Mouse (Mus musculus) spleen, adult 2 months (tissue): ENCODE measurements around the gene Oard1. TPM values are rescaled to one million over a fixed set of nuclear protein-coding genes. Genes with fewer than 3 reads are reported as not detected.
A peak's percentile ranks its signal among the peaks of the same experiment; 100 is the strongest.

Source experiments
- DNase-seq, 2 experiments: peaks; one replicate each; pipeline versions ENCODE4 v3.0.0 to v3.0.0-alpha.2; 2012 to 2021; ENCODE audit warnings: low spot score in 2 of 2, low read depth in 1 of 2
- H3K27ac ChIP-seq: fragments of 200-500 bp; 2 replicates; pipeline ENCODE4 v1.5.1; 2012; ENCODE audit warnings: low read length, inconsistent platforms; ENCODE audit not compliant: insufficient read depth
- H3K27me3 ChIP-seq: fragments of 200-500 bp; 2 replicates; pipeline ENCODE4 v1.6.1; 2012; ENCODE audit warnings: mild to moderate bottlenecking, moderate library complexity, low read length, inconsistent platforms; ENCODE audit not compliant: control insufficient read depth, insufficient read depth
- H3K36me3 ChIP-seq: fragments of 200-500 bp; 2 replicates; pipeline ENCODE4 v1.6.1; 2012; ENCODE audit warnings: mild to moderate bottlenecking, low read length, inconsistent platforms; ENCODE audit not compliant: control insufficient read depth, insufficient read depth
- H3K4me1 ChIP-seq: fragments of 200-500 bp; 2 replicates; pipeline ENCODE4 v1.6.1; 2011; ENCODE audit warnings: inconsistent platforms; ENCODE audit not compliant: control insufficient read depth, insufficient read depth, insufficient read length
- H3K4me3 ChIP-seq: fragments of 200-500 bp; 2 replicates; pipeline ENCODE4 v1.5.1; 2011; ENCODE audit warnings: mild to moderate bottlenecking, inconsistent platforms; ENCODE audit not compliant: insufficient read depth, insufficient read length; ENCODE audit errors: extremely low read depth
- CTCF ChIP-seq: fragments of 200-500 bp; IDR thresholded peaks from 2 replicates; pipeline ENCODE4 v1.5.1; 2011; ENCODE audit warnings: mild to moderate bottlenecking, inconsistent platforms; ENCODE audit not compliant: insufficient read depth, insufficient read length, insufficient replicate concordance; ENCODE audit errors: extremely low read depth
- POLR2A ChIP-seq: fragments of 200-500 bp; IDR thresholded peaks from 2 replicates; pipeline ENCODE4 v1.6.1; 2011; ENCODE audit warnings: low read depth, low read length, inconsistent platforms
- WGBS: fragments of 180-500 bp; shearing (Covaris S2); methylation state at CpG from one replicate; pipeline ENCODE4 v1.1.7; 2018; 5-methylcytosine and 5-hydroxymethylcytosine counted together
- polyA plus RNA-seq: library from polyadenylated mRNA; depleted of rRNA; stranded (reverse); fragments of >200 nt; gene quantifications from 2 replicates; pipeline ENCODE4 v1.2.3, GENCODE M21; 2012

Gene Oard1
- polyA plus RNA-seq, 1 experiment = 7.7 TPM

GRCm38 (mm10) chr17:48450666-48451352 lies 41.0 kb downstream of the Oard1 start:
- Histone ChIP-seq H3K4me1 (no peaks in the 10 kb centered on the region), H3K27ac (peak overlapping the region; percentile 37), H3K36me3 (no peaks in the 10 kb centered on the region), H3K27me3 (no peaks in the 10 kb centered on the region), H3K4me3 (peak overlapping the region; percentile 20; the same call in 1 of the 2 replicates)
- no peak for TF ChIP-seq POLR2A
- TF ChIP-seq CTCF = no peak
- DNase-seq = no peak
- WGBS = 83% methylated on average over 13 of the region's 13 CpGs

- WGBS = 68% methylated on average over 7 of the region's 7 CpGs
- Histone ChIP-seq H3K36me3 (no peaks in the 10 kb centered on the region), H3K27ac (peak within 1 kb of the TSS; percentile 37), H3K4me3 (peak within 1 kb of the TSS; percentile 20; the same call in 1 of the 2 replicates), H3K4me1 (no peaks in the 10 kb centered on the region), H3K27me3 (no peaks in the 10 kb centered on the region)
- TF ChIP-seq CTCF = no peak
- TF ChIP-seq POLR2A = no peak
- DNase-seq = no peak
Observed at GRCm38 (mm10) chr17:48451353-48451675, 41.5 kb downstream of the Oard1 start, which contains the start of gene Tspo2. Gene Tspo2, minus strand, starts transcription at chr17:48451522.

GRCm38 (mm10) chr17:48451753-48452444 lies 42.1 kb downstream of the Oard1 start:
- TF ChIP-seq CTCF (no peak), POLR2A (no peak)
- 83% methylated on average over 9 of the region's 9 CpGs for WGBS
- H3K36me3 ChIP-seq = no peaks in the 10 kb centered on the region
- no peak for DNase-seq
- H3K27me3 ChIP-seq = no peaks in the 10 kb centered on the region
- no peaks in the 10 kb centered on the region for H3K4me1 ChIP-seq
- peak overlapping the region; percentile 6; the same call in 1 of the 2 replicates for H3K27ac ChIP-seq
- H3K4me3 ChIP-seq = no peak overlapping the region; the same call in 1 of the 2 replicates

GRCm38 (mm10) chr17:48453489-48453888 lies 43.7 kb downstream of the Oard1 start:
- TF ChIP-seq CTCF (peak; percentile 13; the same call in 1 of the 2 replicates), POLR2A (no peak)
- no peak overlapping the region for H3K4me3 ChIP-seq
- DNase-seq = no peak
- H3K27me3 ChIP-seq = no peaks in the 10 kb centered on the region
- WGBS = 81% methylated on average over 7 of the region's 7 CpGs
- no peak overlapping the region for H3K27ac ChIP-seq
- no peaks in the 10 kb centered on the region for H3K36me3 ChIP-seq
- H3K4me1 ChIP-seq = peaks cover 3% of the 10 kb centered on the region; the same call in 1 of the 2 replicates

- Histone ChIP-seq H3K4me3 (no peak overlapping the region), H3K27me3 (no peaks in the 10 kb centered on the region), H3K36me3 (no peaks in the 10 kb centered on the region), H3K27ac (no peak overlapping the region), H3K4me1 (peaks cover 3% of the 10 kb centered on the region; the same call in 1 of the 2 replicates)
- 88% methylated on average over 7 of the region's 7 CpGs for WGBS
- no peak for DNase-seq
- no peak for TF ChIP-seq CTCF
- no peak for TF ChIP-seq POLR2A
Observed at GRCm38 (mm10) chr17:48454190-48454589, 44.4 kb downstream of the Oard1 start.

- H3K27me3 ChIP-seq = no peaks in the 10 kb centered on the region
- TF ChIP-seq POLR2A = no peak
- TF ChIP-seq CTCF = no peak
- H3K27ac ChIP-seq = no peak within 1 kb of the TSS
- no peaks in the 10 kb centered on the region for H3K36me3 ChIP-seq
- peaks cover 3% of the 10 kb centered on the region; the same call in 1 of the 2 replicates for H3K4me1 ChIP-seq
- no peak for DNase-seq
- H3K4me3 ChIP-seq = no peak within 1 kb of the TSS
- 71% methylated on average over 11 of the region's 11 CpGs for WGBS
Observed at GRCm38 (mm10) chr17:48454688-48455087, 44.9 kb downstream of the Oard1 start, which contains the start of gene Unc5cl. Gene Unc5cl, plus strand, starts transcription at chr17:48454901.

GRCm38 (mm10) chr17:48455955-48456354 lies 46.1 kb downstream of the Oard1 start:
- peaks cover 3% of the 10 kb centered on the region; the same call in 1 of the 2 replicates for H3K4me1 ChIP-seq
- WGBS = 87% methylated on average over 2 of the region's 2 CpGs
- no peak overlapping the region for H3K4me3 ChIP-seq
- no peaks in the 10 kb centered on the region for H3K27me3 ChIP-seq
- no peak for DNase-seq
- no peak overlapping the region for H3K27ac ChIP-seq
- no peaks in the 10 kb centered on the region for H3K36me3 ChIP-seq
- TF ChIP-seq POLR2A (no peak), CTCF (no peak)
